Mouse (Mus musculus): ENCODE data around the gene Efna4. TPM values are rescaled to one million over a fixed set of nuclear protein-coding genes. Genes with fewer than 3 reads are reported as not detected.

Gene Efna4
- polyA plus RNA-seq, 1 experiment from 2014 or later = 15.0 TPM

DNA sequence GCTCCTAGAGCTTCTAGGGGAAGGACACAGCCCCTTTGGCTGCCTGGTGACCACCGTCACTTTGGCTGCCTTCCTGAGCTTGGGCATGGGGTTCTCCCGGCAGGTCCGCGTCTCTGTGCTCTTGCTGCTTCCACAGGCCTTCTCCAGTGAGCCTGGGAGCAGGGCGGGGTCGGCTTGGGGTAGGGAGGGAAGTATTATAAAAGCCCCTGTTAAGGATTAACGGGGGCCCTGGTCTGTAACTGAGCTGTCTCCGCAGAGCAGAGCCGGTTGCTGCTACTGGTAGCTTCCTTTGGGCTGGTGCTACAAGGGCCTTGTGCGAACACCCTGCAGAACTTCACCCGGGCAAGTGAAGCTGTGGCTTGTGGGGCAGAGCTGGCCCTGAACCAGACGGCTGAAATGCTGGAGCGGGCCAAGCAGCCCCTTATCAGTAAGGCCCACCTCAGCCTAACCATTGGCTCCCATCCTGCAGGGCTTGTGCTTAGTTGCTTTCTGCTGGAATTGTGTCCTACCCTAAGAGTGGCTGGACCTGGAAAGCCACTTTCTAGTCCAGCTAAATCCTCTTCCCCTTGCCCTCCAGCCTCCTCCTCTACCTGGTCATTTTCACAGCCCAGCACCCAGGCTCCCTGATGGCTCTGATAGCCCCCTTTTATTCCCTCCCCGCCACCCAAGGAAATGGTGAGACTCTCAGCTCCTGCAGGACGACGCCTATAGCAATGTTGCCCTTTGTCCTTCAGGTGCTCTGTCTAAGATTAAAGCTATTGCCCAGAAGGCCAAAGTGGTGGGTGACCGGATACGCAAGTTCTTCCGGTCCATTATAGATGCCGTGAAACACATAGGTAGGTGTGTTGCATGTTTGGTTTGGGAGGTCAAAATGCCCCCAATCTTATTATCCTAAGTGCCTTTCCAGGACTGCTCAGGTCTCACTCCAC lies 27.9 kb upstream of the Efna4 start:
- ATAC-seq (ENCODE audit: insufficient read depth, low FRiP score) = 0 out of 2 replicates have a peak, but pooled peaks have one; percentile 19
- Histone ChIP-seq H3K27me3 (ENCODE audit: control insufficient read depth, insufficient read depth, low read length) (no peaks in the 10 kb centered on the region), H3K9me3 (replicated peaks; ENCODE audit: control insufficient read depth, low read length) (no peaks in the 10 kb centered on the region), H3K9ac (ENCODE audit: low read length) (peak overlapping the region; percentile 55), H3K36me3 (ENCODE audit: control insufficient read depth, insufficient read depth, low read length) (no peaks in the 10 kb centered on the region), H3K4me2 (ENCODE audit: low read depth, low read length) (no peak overlapping the region), H3K4me3 (replicated peaks; ENCODE audit: low read length) (no peak overlapping the region), H3K4me1 (ENCODE audit: control insufficient read depth, insufficient read depth, low read length) (0 out of 2 replicates have a peak, but pooled peaks cover 4% of the 10 kb centered on the region), H3K27ac (ENCODE audit: low read length) (no peak overlapping the region)
- 55% methylated on average over 20 of the region's 20 CpGs for WGBS

DNA sequence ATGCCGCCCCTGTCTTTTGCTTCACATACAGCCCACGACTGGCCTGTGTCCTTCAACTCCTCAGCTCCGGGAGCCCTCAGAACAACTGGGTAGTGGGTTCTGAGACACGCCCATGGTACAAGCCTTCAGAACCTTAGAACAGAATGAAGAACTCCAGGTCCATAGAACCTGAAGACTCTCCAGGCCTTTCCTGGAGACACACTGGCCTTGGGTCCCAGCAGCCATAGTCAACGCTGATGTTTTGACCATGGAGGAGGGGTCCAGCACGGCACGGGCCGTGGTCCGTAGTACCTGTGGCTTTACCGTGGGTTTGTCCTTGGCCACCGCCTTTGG lies 27.3 kb upstream of the Efna4 start, which contains the start of gene Dcst1:
Dcst1 (minus strand) TSS at position 101 of the 333 bp plus-strand sequence.
- 87% methylated on average over 11 of the region's 11 CpGs for WGBS
- Histone ChIP-seq H3K4me2 (ENCODE audit: low read depth, low read length) (no peak within 1 kb of the TSS), H3K9ac (ENCODE audit: low read length) (peak within 1 kb of the TSS; percentile 55), H3K27me3 (ENCODE audit: control insufficient read depth, insufficient read depth, low read length) (no peaks in the 10 kb centered on the region), H3K9me3 (replicated peaks; ENCODE audit: control insufficient read depth, low read length) (no peaks in the 10 kb centered on the region), H3K36me3 (ENCODE audit: control insufficient read depth, insufficient read depth, low read length) (no peaks in the 10 kb centered on the region), H3K4me1 (ENCODE audit: control insufficient read depth, insufficient read depth, low read length) (0 out of 2 replicates have a peak, but pooled peaks cover 4% of the 10 kb centered on the region), H3K4me3 (replicated peaks; ENCODE audit: low read length) (no peak within 1 kb of the TSS), H3K27ac (ENCODE audit: low read length) (no peak within 1 kb of the TSS)
- ATAC-seq (ENCODE audit: insufficient read depth, low FRiP score) = no peak

DNA sequence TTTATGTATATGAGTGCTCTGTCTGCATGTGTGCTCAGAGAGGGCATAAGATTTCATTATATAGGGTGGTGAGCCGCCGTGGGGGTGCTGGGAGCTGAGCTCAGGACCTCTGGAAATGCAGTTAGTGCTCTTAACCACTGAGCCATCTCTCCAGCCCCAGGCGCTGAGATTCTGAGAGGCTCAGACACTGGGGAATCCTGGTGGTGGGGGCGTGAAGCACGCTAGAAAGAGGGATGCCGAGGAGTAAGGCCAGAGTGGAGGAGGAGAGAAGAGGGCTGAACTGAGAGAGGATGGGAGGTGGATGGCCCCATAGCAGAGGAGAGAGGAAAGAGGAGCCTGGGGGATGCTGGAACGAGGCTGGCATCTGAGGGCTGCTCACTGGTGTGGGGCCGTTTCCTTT lies 26.8 kb upstream of the Efna4 start:
- 68% methylated on average over 8 of the region's 8 CpGs for WGBS
- no peak for ATAC-seq (ENCODE audit: insufficient read depth, low FRiP score)
- no peaks in the 10 kb centered on the region for H3K9me3 ChIP-seq (replicated peaks; ENCODE audit: control insufficient read depth, low read length)

DNA sequence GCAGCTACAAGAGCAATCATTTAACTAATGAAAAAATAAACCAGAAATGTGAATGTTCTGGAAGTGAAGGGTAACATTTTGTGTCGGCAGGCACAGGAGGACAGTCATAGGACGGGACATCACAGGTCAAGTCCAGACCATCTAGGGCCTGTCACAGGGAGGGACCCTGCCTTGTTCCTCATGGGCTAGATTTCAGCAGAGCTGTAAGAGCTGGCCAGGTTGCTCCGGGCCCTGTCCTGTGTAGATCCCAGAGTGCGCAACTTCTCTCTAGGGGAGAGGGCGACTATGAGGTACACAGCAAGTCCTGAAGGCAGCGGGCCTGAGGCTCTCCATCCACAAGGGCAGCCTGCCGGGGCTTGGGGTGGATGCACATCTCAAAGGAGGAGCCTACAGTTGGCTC lies 23.8 kb upstream of the Efna4 start, which contains the start of gene Dcst2:
Dcst2 (plus strand) TSS at position 301 of the 400 bp plus-strand sequence.
- Histone ChIP-seq H3K9me3 (replicated peaks; ENCODE audit: control insufficient read depth, low read length) (no peaks in the 10 kb centered on the region), H3K4me3 (replicated peaks; ENCODE audit: low read length) (no peak within 1 kb of the TSS), H3K4me2 (ENCODE audit: low read depth, low read length) (no peak within 1 kb of the TSS), H3K36me3 (ENCODE audit: control insufficient read depth, insufficient read depth, low read length) (no peaks in the 10 kb centered on the region), H3K27me3 (ENCODE audit: control insufficient read depth, insufficient read depth, low read length) (no peaks in the 10 kb centered on the region), H3K9ac (ENCODE audit: low read length) (no peak within 1 kb of the TSS), H3K27ac (ENCODE audit: low read length) (no peak within 1 kb of the TSS), H3K4me1 (ENCODE audit: control insufficient read depth, insufficient read depth, low read length) (peaks cover 10% of the 10 kb centered on the region; the same call in 1 of the 2 replicates)
- 86% methylated on average over 7 of the region's 7 CpGs for WGBS
- no peak for ATAC-seq (ENCODE audit: insufficient read depth, low FRiP score)

More for the DNA sequence above, 26.8 kb upstream of the Efna4 start:
- no peaks in the 10 kb centered on the region for H3K36me3 ChIP-seq (ENCODE audit: control insufficient read depth, insufficient read depth, low read length)
- H3K27me3 ChIP-seq (ENCODE audit: control insufficient read depth, insufficient read depth, low read length) = no peaks in the 10 kb centered on the region
- no peak overlapping the region for H3K4me3 ChIP-seq (replicated peaks; ENCODE audit: low read length)
- no peak overlapping the region for H3K9ac ChIP-seq (ENCODE audit: low read length)
- H3K4me1 ChIP-seq (ENCODE audit: control insufficient read depth, insufficient read depth, low read length) = peaks cover 7% of the 10 kb centered on the region; the same call in 1 of the 2 replicates
- no peak overlapping the region for H3K4me2 ChIP-seq (ENCODE audit: low read depth, low read length)
- H3K27ac ChIP-seq (ENCODE audit: low read length) = no peak overlapping the region

GRCm38 (mm10) chr3:89360237-89360636 lies 22.4 kb upstream of the Efna4 start:
- Histone ChIP-seq H3K4me1 (ENCODE audit: control insufficient read depth, insufficient read depth, low read length) (peaks cover 11% of the 10 kb centered on the region; the same call in 1 of the 2 replicates), H3K36me3 (ENCODE audit: control insufficient read depth, insufficient read depth, low read length) (no peaks in the 10 kb centered on the region), H3K4me2 (ENCODE audit: low read depth, low read length) (no peak overlapping the region), H3K27me3 (ENCODE audit: control insufficient read depth, insufficient read depth, low read length) (no peaks in the 10 kb centered on the region), H3K4me3 (replicated peaks; ENCODE audit: low read length) (no peak overlapping the region), H3K27ac (ENCODE audit: low read length) (no peak overlapping the region), H3K9me3 (replicated peaks; ENCODE audit: control insufficient read depth, low read length) (no peaks in the 10 kb centered on the region), H3K9ac (ENCODE audit: low read length) (no peak overlapping the region)
- ATAC-seq (ENCODE audit: insufficient read depth, low FRiP score) = no peak
- 78% methylated on average over 3 of the region's 3 CpGs for WGBS

GRCm38 (mm10) chr3:89359630-89360029 lies 21.8 kb upstream of the Efna4 start:
- Histone ChIP-seq H3K27ac (ENCODE audit: low read length) (no peak overlapping the region), H3K9me3 (replicated peaks; ENCODE audit: control insufficient read depth, low read length) (no peaks in the 10 kb centered on the region), H3K9ac (ENCODE audit: low read length) (no peak overlapping the region), H3K27me3 (ENCODE audit: control insufficient read depth, insufficient read depth, low read length) (no peaks in the 10 kb centered on the region), H3K4me1 (ENCODE audit: control insufficient read depth, insufficient read depth, low read length) (peaks cover 15% of the 10 kb centered on the region; the same call in 1 of the 2 replicates), H3K4me3 (replicated peaks; ENCODE audit: low read length) (no peak overlapping the region), H3K4me2 (ENCODE audit: low read depth, low read length) (no peak overlapping the region), H3K36me3 (ENCODE audit: control insufficient read depth, insufficient read depth, low read length) (no peaks in the 10 kb centered on the region)
- 51% methylated on average over 6 of the region's 6 CpGs for WGBS
- ATAC-seq (ENCODE audit: insufficient read depth, low FRiP score) = peak; percentile 41; the same call in 1 of the 2 replicates

GRCm38 (mm10) chr3:89356029-89356428 lies 18.2 kb upstream of the Efna4 start:
- no peak for ATAC-seq (ENCODE audit: insufficient read depth, low FRiP score)
- H3K4me1 ChIP-seq (ENCODE audit: control insufficient read depth, insufficient read depth, low read length) = peaks cover 15% of the 10 kb centered on the region; the same call in 1 of the 2 replicates
- no peak overlapping the region for H3K4me3 ChIP-seq (replicated peaks; ENCODE audit: low read length)
- 67% methylated on average over 9 of the region's 9 CpGs for WGBS
- H3K27me3 ChIP-seq (ENCODE audit: control insufficient read depth, insufficient read depth, low read length) = no peaks in the 10 kb centered on the region
- H3K4me2 ChIP-seq (ENCODE audit: low read depth, low read length) = no peak overlapping the region
- no peak overlapping the region for H3K27ac ChIP-seq (ENCODE audit: low read length)
- H3K36me3 ChIP-seq (ENCODE audit: control insufficient read depth, insufficient read depth, low read length) = no peaks in the 10 kb centered on the region
- no peak overlapping the region for H3K9ac ChIP-seq (ENCODE audit: low read length)
- no peaks in the 10 kb centered on the region for H3K9me3 ChIP-seq (replicated peaks; ENCODE audit: control insufficient read depth, low read length)

- Histone ChIP-seq H3K4me1 (ENCODE audit: control insufficient read depth, insufficient read depth, low read length) (peaks cover 17% of the 10 kb centered on the region; the same call in 1 of the 2 replicates), H3K9me3 (replicated peaks; ENCODE audit: control insufficient read depth, low read length) (no peaks in the 10 kb centered on the region), H3K9ac (ENCODE audit: low read length) (0 out of 2 replicates have a peak overlapping the region, but pooled peaks have one; percentile 23), H3K4me3 (replicated peaks; ENCODE audit: low read length) (no peak overlapping the region), H3K4me2 (ENCODE audit: low read depth, low read length) (no peak overlapping the region), H3K27ac (ENCODE audit: low read length) (no peak overlapping the region), H3K27me3 (ENCODE audit: control insufficient read depth, insufficient read depth, low read length) (no peaks in the 10 kb centered on the region), H3K36me3 (ENCODE audit: control insufficient read depth, insufficient read depth, low read length) (no peaks in the 10 kb centered on the region)
- no peak for ATAC-seq (ENCODE audit: insufficient read depth, low FRiP score)
- WGBS = 76% methylated on average over 6 of the region's 6 CpGs
These were observed 17.7 kb upstream of the Efna4 start for GRCm38 (mm10) chr3:89355512-89355902.
